Mouse (Mus musculus) heart, embryonic 13.5 days (tissue): Measurements from ENCODE around the gene Trp53inp2. TPM values are rescaled to one million over a fixed set of nuclear protein-coding genes. Genes with fewer than 3 reads are reported as not detected.
A peak's percentile ranks its signal among the peaks of the same experiment; 100 is the strongest.

ENCODE experiments used
- ATAC-seq: fragments of 200-750 bp; cut with Nextera tagmentation; 2 replicates; pipeline ENCODE4 v1.8.0; 2017; ENCODE audit warnings: moderate TSS enrichment; ENCODE audit not compliant: insufficient number of reproducible peaks, low FRiP score, low TSS enrichment; ENCODE audit errors: extremely low read depth
- H3K27ac ChIP-seq: fragments of 300-500 bp; sonication (generic); replicated peaks from 2 replicates; pipeline ENCODE4 v1.5.1; 2015; ENCODE audit warnings: moderate library complexity, mild to moderate bottlenecking, inconsistent platforms
- H3K27me3 ChIP-seq: fragments of 300-500 bp; sonication (generic); replicated peaks from 2 replicates; pipeline ENCODE4 v1.6.1; 2015; ENCODE audit warnings: mild to moderate bottlenecking, inconsistent platforms
- H3K36me3 ChIP-seq: fragments of 300-500 bp; sonication (generic); 2 replicates; pipeline ENCODE4 v1.6.1; 2015; ENCODE audit warnings: mild to moderate bottlenecking, inconsistent platforms
- H3K4me1 ChIP-seq: fragments of 300-500 bp; sonication (generic); 2 replicates; pipeline ENCODE4 v1.6.1; 2015; ENCODE audit warnings: inconsistent platforms
- H3K4me2 ChIP-seq: fragments of 300-500 bp; sonication (generic); 2 replicates; pipeline ENCODE4 v1.6.1; 2015; ENCODE audit warnings: inconsistent platforms, mild to moderate bottlenecking, moderate library complexity
- H3K4me3 ChIP-seq: fragments of 300-500 bp; sonication (generic); 2 replicates; pipeline ENCODE4 v1.5.1; 2015; ENCODE audit warnings: moderate library complexity, mild to moderate bottlenecking, inconsistent platforms
- H3K9ac ChIP-seq: fragments of 300-500 bp; sonication (generic); 2 replicates; pipeline ENCODE4 v1.6.1; 2015; ENCODE audit warnings: inconsistent platforms, mild to moderate bottlenecking, moderate library complexity
- H3K9me3 ChIP-seq: fragments of 300-500 bp; sonication (generic); 2 replicates; pipeline ENCODE4 v1.6.1; 2016; ENCODE audit warnings: inconsistent platforms
- WGBS: fragments of 180-500 bp; shearing (Covaris S2); methylation state at CpG from one replicate; pipeline ENCODE4 v1.1.7; 2015; ENCODE audit warnings: mixed read lengths; 5-methylcytosine and 5-hydroxymethylcytosine counted together
- polyA plus RNA-seq: library from polyadenylated mRNA; unstranded; fragments of >200 nt; fragmentation: Nextera tagmentation; extraction: Ambion mirVana; gene quantifications from 2 replicates; pipeline ENCODE4 v1.2.1, GENCODE M21; 2015

Trp53inp2 gene
- polyA plus RNA-seq, 1 experiment from 2014 or later, result 107 TPM

GRCm38 (mm10) chr2:155369333-155369883 lies 11.5 kb upstream of the Trp53inp2 start:
- Histone ChIP-seq H3K4me1 (peaks cover 30% of the 10 kb centered on the region), H3K27ac (peak overlapping the region; percentile 88), H3K27me3 (no peaks in the 10 kb centered on the region), H3K4me3 (no peak overlapping the region), H3K4me2 (no peak overlapping the region), H3K9ac (no peak overlapping the region), H3K9me3 (no peaks in the 10 kb centered on the region), H3K36me3 (no peaks in the 10 kb centered on the region)
- no peak for ATAC-seq
- WGBS, result 38% methylated on average over 7 of the region's 7 CpGs

- Histone ChIP-seq H3K9me3 (no peaks in the 10 kb centered on the region), H3K27me3 (no peaks in the 10 kb centered on the region; the same call in 1 of the 2 replicates), H3K36me3 (no peaks in the 10 kb centered on the region), H3K4me2 (no peak overlapping the region), H3K9ac (no peak overlapping the region; the same call in 1 of the 2 replicates), H3K27ac (peak overlapping the region; percentile 76), H3K4me1 (peaks cover 30% of the 10 kb centered on the region), H3K4me3 (no peak overlapping the region)
- 28% methylated on average over 4 of the region's 4 CpGs for WGBS
- ATAC-seq, result no peak
These were observed 8.4 kb upstream of the Trp53inp2 start for GRCm38 (mm10) chr2:155372451-155372850.

- Histone ChIP-seq H3K9me3 (no peaks in the 10 kb centered on the region), H3K4me3 (no peak overlapping the region), H3K4me1 (peaks cover 30% of the 10 kb centered on the region), H3K4me2 (no peak overlapping the region), H3K36me3 (no peaks in the 10 kb centered on the region), H3K9ac (no peak overlapping the region), H3K27ac (no peak overlapping the region), H3K27me3 (no peaks in the 10 kb centered on the region; the same call in 1 of the 2 replicates)
- WGBS, result 68% methylated on average over 1 of the region's 1 CpGs
- no peak for ATAC-seq
These were observed 7.6 kb upstream of the Trp53inp2 start for GRCm38 (mm10) chr2:155373302-155373701.

- H3K9me3 ChIP-seq, result no peaks in the 10 kb centered on the region
- WGBS, result 74% methylated on average over 1 of the region's 1 CpGs
- peaks cover 28% of the 10 kb centered on the region for H3K4me1 ChIP-seq
- H3K9ac ChIP-seq, result no peak overlapping the region
- no peak overlapping the region for H3K4me2 ChIP-seq
- no peak overlapping the region for H3K27ac ChIP-seq
- no peaks in the 10 kb centered on the region; the same call in 1 of the 2 replicates for H3K27me3 ChIP-seq
- no peaks in the 10 kb centered on the region for H3K36me3 ChIP-seq
- H3K4me3 ChIP-seq, result no peak overlapping the region
- ATAC-seq, result no peak
These were observed 7.0 kb upstream of the Trp53inp2 start for GRCm38 (mm10) chr2:155373886-155374285.

GRCm38 (mm10) chr2:155374521-155374920 lies 6.3 kb upstream of the Trp53inp2 start:
- Histone ChIP-seq H3K4me3 (no peak overlapping the region), H3K4me2 (no peak overlapping the region), H3K9me3 (no peaks in the 10 kb centered on the region), H3K27me3 (peaks cover 5% of the 10 kb centered on the region; the same call in 1 of the 2 replicates), H3K9ac (no peak overlapping the region), H3K36me3 (no peaks in the 10 kb centered on the region), H3K27ac (no peak overlapping the region), H3K4me1 (peaks cover 21% of the 10 kb centered on the region)
- no peak for ATAC-seq

GRCm38 (mm10) chr2:155376191-155376590 lies 4.7 kb upstream of the Trp53inp2 start:
- 72% methylated on average over 10 of the region's 10 CpGs for WGBS
- Histone ChIP-seq H3K4me1 (peaks cover 17% of the 10 kb centered on the region), H3K27me3 (peaks cover 19% of the 10 kb centered on the region), H3K36me3 (no peaks in the 10 kb centered on the region), H3K4me3 (no peak overlapping the region), H3K9me3 (no peaks in the 10 kb centered on the region), H3K9ac (no peak overlapping the region), H3K4me2 (no peak overlapping the region), H3K27ac (no peak overlapping the region)
- no peak for ATAC-seq

GRCm38 (mm10) chr2:155381060-155381437 lies 190 bp downstream of the Trp53inp2 start:
- Histone ChIP-seq H3K27ac (peak overlapping the region; percentile 100), H3K9me3 (no peaks in the 10 kb centered on the region), H3K27me3 (peaks cover 19% of the 10 kb centered on the region), H3K36me3 (peaks cover 13% of the 10 kb centered on the region), H3K4me3 (peak overlapping the region; percentile 87), H3K4me2 (peak overlapping the region; percentile 91), H3K9ac (peak overlapping the region; percentile 97), H3K4me1 (peaks cover 38% of the 10 kb centered on the region)
- WGBS, result 4% methylated on average over 11 of the region's 11 CpGs
- no peak for ATAC-seq

GRCm38 (mm10) chr2:155381643-155382331 lies 928 bp downstream of the Trp53inp2 start:
- Histone ChIP-seq H3K4me2 (peak overlapping the region; percentile 91), H3K27ac (peak overlapping the region; percentile 100), H3K36me3 (peaks cover 20% of the 10 kb centered on the region), H3K4me3 (peak overlapping the region; percentile 87), H3K4me1 (peaks cover 45% of the 10 kb centered on the region), H3K27me3 (peaks cover 19% of the 10 kb centered on the region), H3K9me3 (no peaks in the 10 kb centered on the region), H3K9ac (peak overlapping the region; percentile 97)
- under 1% methylated on average over 68 of the region's 68 CpGs for WGBS
- ATAC-seq, result peak; percentile 92

- Histone ChIP-seq H3K4me1 (peaks cover 49% of the 10 kb centered on the region), H3K4me2 (peak overlapping the region; percentile 91), H3K9me3 (no peaks in the 10 kb centered on the region), H3K27me3 (peaks cover 19% of the 10 kb centered on the region), H3K9ac (peak overlapping the region; percentile 97), H3K36me3 (peaks cover 26% of the 10 kb centered on the region), H3K4me3 (peak overlapping the region; percentile 87), H3K27ac (peak overlapping the region; percentile 100)
- ATAC-seq, result no peak
- WGBS, result 18% methylated on average over 6 of the region's 6 CpGs
These were observed 1.5 kb downstream of the Trp53inp2 start for GRCm38 (mm10) chr2:155382332-155382700.

- WGBS, result 46% methylated on average over 2 of the region's 2 CpGs
- H3K36me3 ChIP-seq, result peaks cover 32% of the 10 kb centered on the region
- H3K4me1 ChIP-seq, result peaks cover 51% of the 10 kb centered on the region
- H3K27ac ChIP-seq, result peak overlapping the region; percentile 100
- H3K4me2 ChIP-seq, result peak overlapping the region; percentile 91
- H3K4me3 ChIP-seq, result peak overlapping the region; percentile 87
- H3K9me3 ChIP-seq, result no peaks in the 10 kb centered on the region
- peaks cover 19% of the 10 kb centered on the region for H3K27me3 ChIP-seq
- H3K9ac ChIP-seq, result peak overlapping the region; percentile 97
- ATAC-seq, result no peak
These were observed 2.1 kb downstream of the Trp53inp2 start for GRCm38 (mm10) chr2:155382791-155383438.

GRCm38 (mm10) chr2:155385090-155385489 lies 4.2 kb downstream of the Trp53inp2 start:
- Histone ChIP-seq H3K36me3 (peaks cover 52% of the 10 kb centered on the region), H3K27me3 (peaks cover 8% of the 10 kb centered on the region), H3K9ac (no peak overlapping the region), H3K4me1 (peaks cover 72% of the 10 kb centered on the region), H3K4me3 (no peak overlapping the region), H3K9me3 (no peaks in the 10 kb centered on the region), H3K4me2 (no peak overlapping the region), H3K27ac (no peak overlapping the region)
- ATAC-seq, result no peak
- WGBS, result 28% methylated on average over 7 of the region's 7 CpGs
